ENCODE assay signal across 8 mouse cellular contexts in genomic region chr11:69900471-69901405, GRCm38 (mm10). TPM values are rescaled to one million over a fixed set of nuclear protein-coding genes. Genes with fewer than 3 reads are reported as not detected.
DNase-seq lines count a peak whose midpoint lies in the region; ATAC-seq and TF ChIP-seq lines count a peak whose summit lies in the region.

TSS of gene 2810408A11Rik (minus strand) at chr11:69900987.
TSS of gene Neurl4 (plus strand) at chr11:69901072.

- peak within 1 kb of the TSS; percentile 96 for H3K9ac ChIP-seq in embryonic facial prominence, embryonic 13.5 days
- peak within 1 kb of the TSS; percentile 82 for H3K9ac ChIP-seq in heart, adult 2 months (ENCODE audit: low read depth, low read length)
- H3K9ac ChIP-seq in limb, embryonic 13.5 days = peak within 1 kb of the TSS; percentile 94
- H3K9ac ChIP-seq in midbrain, embryonic 16.5 days (ENCODE audit: low read depth, low read length) = peak within 1 kb of the TSS; percentile 97

- no peaks in the 10 kb centered on the region for H3K79me2 ChIP-seq in heart, adult 2 months (replicated peaks; ENCODE audit: control insufficient read depth, insufficient read depth, low read length)

- peaks cover 28% of the 10 kb centered on the region for H3K4me1 ChIP-seq in embryonic facial prominence, embryonic 13.5 days
- H3K4me1 ChIP-seq in heart, adult 2 months (ENCODE audit: control insufficient read depth, insufficient read depth, low read length) = peaks cover 3% of the 10 kb centered on the region; the same call in 1 of the 2 replicates
- peaks cover 25% of the 10 kb centered on the region for H3K4me1 ChIP-seq in limb, embryonic 13.5 days
- H3K4me1 ChIP-seq in midbrain, embryonic 16.5 days (ENCODE audit: control insufficient read depth, insufficient read depth, low read length) = peaks cover 22% of the 10 kb centered on the region

- no peak for TF ChIP-seq CTCF in heart, adult 2 months (IDR thresholded peaks at IDR 0.05)

- peak within 1 kb of the TSS; percentile 97 for H3K27ac ChIP-seq in embryonic facial prominence, embryonic 13.5 days
- peak within 1 kb of the TSS; percentile 98 for H3K27ac ChIP-seq in heart, adult 2 months
- H3K27ac ChIP-seq in limb, embryonic 13.5 days = peak within 1 kb of the TSS; percentile 99
- H3K27ac ChIP-seq in midbrain, embryonic 16.5 days (ENCODE audit: low read length) = peak within 1 kb of the TSS; percentile 97

- H3K27me3 ChIP-seq in embryonic facial prominence, embryonic 13.5 days = no peaks in the 10 kb centered on the region
- no peaks in the 10 kb centered on the region for H3K27me3 ChIP-seq in heart, adult 2 months (ENCODE audit: control insufficient read depth, insufficient read depth, low read length)
- H3K27me3 ChIP-seq in limb, embryonic 13.5 days = no peaks in the 10 kb centered on the region
- H3K27me3 ChIP-seq in midbrain, embryonic 16.5 days (ENCODE audit: control insufficient read depth, insufficient read depth, low read depth, low read length) = no peaks in the 10 kb centered on the region

- peaks cover 26% of the 10 kb centered on the region for H3K36me3 ChIP-seq in embryonic facial prominence, embryonic 13.5 days
- H3K36me3 ChIP-seq in heart, adult 2 months (ENCODE audit: control insufficient read depth, insufficient read depth, low read length) = no peaks in the 10 kb centered on the region
- peaks cover 29% of the 10 kb centered on the region for H3K36me3 ChIP-seq in limb, embryonic 13.5 days
- H3K36me3 ChIP-seq in midbrain, embryonic 16.5 days (ENCODE audit: control insufficient read depth, insufficient read depth, low read length) = peaks cover 7% of the 10 kb centered on the region

- H3K9me3 ChIP-seq in embryonic facial prominence, embryonic 13.5 days = no peaks in the 10 kb centered on the region
- no peaks in the 10 kb centered on the region for H3K9me3 ChIP-seq in limb, embryonic 13.5 days
- H3K9me3 ChIP-seq in midbrain, embryonic 16.5 days (replicated peaks; ENCODE audit: control insufficient read depth, low read length, poor library complexity, severe bottlenecking) = no peaks in the 10 kb centered on the region

- TF ChIP-seq POLR2A in heart, adult 2 months (IDR thresholded peaks at IDR 0.05; ENCODE audit: insufficient read depth, low read depth, low read length) = peak; percentile 91

- DNase-seq in 3T3-L1 (ENCODE audit: low read depth, low spot score) = peak; percentile 96
- peak; percentile 90 to 91 for DNase-seq in adrenal gland, postnatal 36 days
- peak; percentile 86 to 93 for DNase-seq in heart, adult 2 months
- peak; percentile 93 to 95 for DNase-seq in kidney, adult 8-10 months
- DNase-seq in spleen, postnatal 10 days (ENCODE audit: low spot score in 2 of 2) = peak; percentile 81 to 89

- peak within 1 kb of the TSS; percentile 83 for H3K4me2 ChIP-seq in embryonic facial prominence, embryonic 13.5 days
- H3K4me2 ChIP-seq in limb, embryonic 13.5 days (replicated peaks) = peak within 1 kb of the TSS; percentile 91
- H3K4me2 ChIP-seq in midbrain, embryonic 16.5 days (ENCODE audit: low read length) = peak within 1 kb of the TSS; percentile 84

- ATAC-seq in embryonic facial prominence, embryonic 13.5 days (ENCODE audit: insufficient number of reproducible peaks, insufficient read depth, low FRiP score, low TSS enrichment, low read depth) = peak; percentile 92
- peak; percentile 94 for ATAC-seq in limb, embryonic 13.5 days (ENCODE audit: low FRiP score, low read depth)
- peak; percentile 97 for ATAC-seq in midbrain, embryonic 16.5 days

- WGBS in embryonic facial prominence, embryonic 13.5 days = 0% methylated on average over 38 of the region's 38 CpGs
- 1% methylated on average over 38 of the region's 38 CpGs for WGBS in heart, adult 2 months
- WGBS in limb, embryonic 13.5 days = under 1% methylated on average over 38 of the region's 38 CpGs
- 0% methylated on average over 38 of the region's 38 CpGs for WGBS in midbrain, embryonic 16.5 days

- 0 out of 2 replicates have a peak, but pooled peaks have one; percentile 22 for TF ChIP-seq EP300 in heart, adult 2 months (IDR thresholded peaks at IDR 0.05; ENCODE audit: insufficient read depth, low read depth, low read length)

- H3K4me3 ChIP-seq in embryonic facial prominence, embryonic 13.5 days = peak within 1 kb of the TSS; percentile 78
- H3K4me3 ChIP-seq in heart, adult 2 months = peak within 1 kb of the TSS; percentile 83
- H3K4me3 ChIP-seq in limb, embryonic 13.5 days = peak within 1 kb of the TSS; percentile 87
- peak within 1 kb of the TSS; percentile 74 for H3K4me3 ChIP-seq in midbrain, embryonic 16.5 days (ENCODE audit: low read depth, low read length)

- intact Hi-C loops in heart, adult 2 months (cut with DNase I) = no loop called here

RNA-seq across cellular contexts. Expression of gene 2810408A11Rik, which starts in this region (rescaled TPM):
- total RNA-seq in adrenal gland, postnatal 36 days (2021) = 1 to 10 TPM in 1 of 2 experiments, under 1 TPM in 1; 0.46 to 1.4 TPM
- 14.8 and 15.6 TPM in 2 replicates for polyA plus RNA-seq in embryonic facial prominence, embryonic 13.5 days (2015; fragmentation: Nextera tagmentation; extraction: Ambion mirVana)
- under 1 TPM; 0.23 to 0.34 TPM for total RNA-seq in heart, adult 2 months (2021)
- polyA plus RNA-seq in heart, adult 2 months (2012; rRNA removed) = 0.15 and 0.41 TPM in 2 replicates
- 16.1 and 19.4 TPM in 2 replicates for polyA plus RNA-seq in limb, embryonic 13.5 days (2015; fragmentation: Nextera tagmentation; extraction: Ambion mirVana)
- 6.6 and 7.4 TPM in 2 replicates for polyA plus RNA-seq in midbrain, embryonic 16.5 days (2015; fragmentation: Nextera tagmentation; extraction: Ambion mirVana)

RNA-seq across cellular contexts. Expression of gene Neurl4, which starts in this region (rescaled TPM):
- 10 to 100 TPM; 42.5 to 47.5 TPM for total RNA-seq in adrenal gland, postnatal 36 days (2021)
- polyA plus RNA-seq in embryonic facial prominence, embryonic 13.5 days (2015; fragmentation: Nextera tagmentation; extraction: Ambion mirVana) = 12.3 and 12.6 TPM in 2 replicates
- 10 to 100 TPM; 42.6 to 47.1 TPM for total RNA-seq in heart, adult 2 months (2021)
- polyA plus RNA-seq in heart, adult 2 months (2012; rRNA removed) = 31.5 and 54.1 TPM in 2 replicates
- polyA plus RNA-seq in limb, embryonic 13.5 days (2015; fragmentation: Nextera tagmentation; extraction: Ambion mirVana) = 10.2 and 12.9 TPM in 2 replicates
- 18.7 and 24.1 TPM in 2 replicates for polyA plus RNA-seq in midbrain, embryonic 16.5 days (2015; fragmentation: Nextera tagmentation; extraction: Ambion mirVana)

Comparison
In these comparisons a context has a peak if more than half of its experiments do, and no peak if none do; other contexts are left out.
1. Peak in every context shown above with its lines: DNase-seq, ATAC-seq, H3K4me3 ChIP-seq and H3K27ac ChIP-seq.